Mouse (Mus musculus) lung, postnatal 14 days (tissue): ENCODE data around the gene Lcn6.
"Not testable (repeated sequence)": the region's sequence is repeated elsewhere in the genome, so short reads cannot be mapped to it uniquely, and the experiment has no call there.

Experiments
- DNase-seq: peaks from one replicate; pipeline ENCODE4 v3.0.0; 2021

The Lcn6 gene

DNA sequence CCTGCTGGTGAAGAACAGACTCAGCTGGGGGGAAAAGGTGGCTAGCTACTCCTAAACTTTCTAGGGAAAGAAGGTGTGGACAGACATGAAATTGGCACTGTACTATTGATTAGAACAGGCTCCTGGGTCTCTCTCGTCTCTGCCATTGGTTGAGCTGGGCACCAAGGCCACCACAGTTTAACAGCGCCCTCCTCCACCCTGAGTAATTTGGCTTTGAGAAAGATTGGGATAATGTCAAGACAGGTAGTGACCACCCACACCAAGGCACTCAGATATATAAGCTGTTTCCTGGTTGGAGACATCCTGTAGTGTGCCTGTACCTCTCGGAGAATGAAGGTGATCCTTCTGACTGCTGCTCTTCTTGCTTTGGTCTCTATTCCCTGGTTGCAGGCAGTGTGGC lies at the start of gene Lcn6:
Gene Lcn6 (plus strand): TSS at position 301 of the 400 bp plus-strand sequence.
- DNase-seq = no peak

DNA sequence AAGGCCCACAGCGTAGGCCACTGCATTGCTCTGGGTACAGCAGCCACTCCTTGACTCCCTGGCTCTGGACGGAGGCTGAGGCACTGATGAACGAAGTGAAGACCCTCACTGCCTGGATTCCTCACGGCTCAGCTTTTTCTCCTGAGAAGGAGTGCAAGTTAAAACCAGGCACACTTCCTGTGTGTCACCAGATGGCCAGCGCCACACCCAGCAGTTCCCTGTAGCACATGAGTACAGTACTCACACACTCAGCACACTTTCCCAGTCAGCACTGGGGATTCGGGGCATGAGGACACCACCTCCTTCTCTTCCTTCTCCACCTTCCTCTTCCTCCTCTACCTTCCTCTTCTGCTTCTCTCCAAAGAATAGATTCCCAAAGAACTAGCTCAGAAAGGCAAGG lies 48.8 kb upstream of the Lcn6 start, which contains the start of gene Fcna:
Gene Fcna (minus strand): TSS at position 220 of the 400 bp plus-strand sequence.
- no peak for DNase-seq

DNA sequence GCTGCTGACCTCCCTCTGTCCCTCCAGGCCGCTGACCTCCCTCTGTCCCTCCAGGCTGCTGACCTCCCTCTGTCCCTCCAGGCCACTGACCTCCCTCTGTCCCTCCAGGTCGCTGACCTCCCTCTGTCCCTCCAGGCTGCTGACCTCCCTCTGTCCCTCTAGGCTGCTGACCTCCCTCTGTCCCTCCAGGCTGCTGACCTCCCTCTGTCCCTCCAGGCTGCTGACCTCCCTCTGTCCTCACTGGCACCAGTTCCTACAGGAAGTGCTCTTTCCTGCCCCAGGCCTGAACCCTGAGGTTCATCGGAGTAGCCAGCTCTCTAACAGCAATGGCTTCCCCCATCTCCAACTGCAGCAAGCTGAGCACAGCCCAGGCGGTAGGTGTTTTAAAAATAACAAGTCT lies 47.8 kb upstream of the Lcn6 start:
- DNase-seq = no peak

DNA sequence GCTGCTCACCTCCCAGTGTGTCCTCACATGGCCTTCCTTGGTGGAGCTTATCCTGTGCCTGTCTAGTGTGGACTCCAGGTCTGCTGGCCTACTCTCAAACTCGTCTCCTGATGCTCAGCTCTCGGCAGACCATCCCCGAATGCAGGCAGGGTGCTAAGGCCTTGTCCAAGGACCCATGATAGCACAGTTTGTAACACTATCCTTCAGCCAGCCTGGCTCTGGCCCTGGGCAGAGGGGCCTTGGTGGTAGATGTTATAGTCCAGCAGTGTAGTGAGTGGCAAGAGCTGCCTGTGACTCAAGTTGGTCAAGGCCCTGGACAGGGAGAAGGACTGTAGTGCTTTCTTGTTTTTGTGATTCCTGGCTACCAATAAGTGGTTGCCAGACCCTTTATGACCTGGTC lies 43.0 kb upstream of the Lcn6 start:
- no peak for DNase-seq

DNA sequence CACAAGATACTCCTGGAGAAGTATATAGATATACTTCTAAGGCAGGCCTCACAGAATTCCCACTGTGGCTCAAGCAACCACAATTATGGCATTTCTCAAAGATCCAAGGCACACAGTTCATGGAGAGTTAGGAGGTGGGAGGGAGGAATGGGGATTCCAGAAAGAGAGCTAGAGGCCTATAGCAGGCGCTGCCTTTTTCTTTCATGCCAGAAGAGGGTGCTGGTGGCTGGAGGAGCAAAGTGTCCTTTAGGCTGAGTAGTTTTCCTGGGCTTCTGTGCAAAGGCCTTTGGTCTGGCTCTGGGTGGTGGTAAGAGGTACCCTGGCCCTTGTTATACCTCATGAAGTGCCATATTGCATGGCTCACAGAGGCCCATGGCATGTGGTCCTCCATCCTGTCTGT lies 42.5 kb upstream of the Lcn6 start:
- no peak for DNase-seq

DNA sequence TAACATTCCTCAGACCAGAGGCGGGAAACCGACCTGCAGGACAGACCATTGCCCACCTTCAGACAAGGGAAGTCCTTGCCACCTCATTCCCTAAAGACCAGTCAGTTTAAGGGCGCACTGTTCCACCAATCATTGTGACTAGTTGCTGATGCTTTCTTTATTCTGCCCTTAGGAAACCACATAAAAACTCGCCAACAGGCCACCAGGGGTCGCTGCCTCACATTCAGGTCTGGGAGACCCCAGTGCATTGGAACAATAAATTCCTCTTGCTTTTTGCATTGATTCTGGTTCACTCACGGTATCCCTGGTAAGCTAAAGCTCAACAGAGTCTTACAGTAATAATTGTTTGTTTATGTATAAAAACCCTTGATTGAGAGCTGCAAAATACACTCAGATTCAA lies 36.7 kb upstream of the Lcn6 start:
- peak; percentile 52 for DNase-seq

DNA sequence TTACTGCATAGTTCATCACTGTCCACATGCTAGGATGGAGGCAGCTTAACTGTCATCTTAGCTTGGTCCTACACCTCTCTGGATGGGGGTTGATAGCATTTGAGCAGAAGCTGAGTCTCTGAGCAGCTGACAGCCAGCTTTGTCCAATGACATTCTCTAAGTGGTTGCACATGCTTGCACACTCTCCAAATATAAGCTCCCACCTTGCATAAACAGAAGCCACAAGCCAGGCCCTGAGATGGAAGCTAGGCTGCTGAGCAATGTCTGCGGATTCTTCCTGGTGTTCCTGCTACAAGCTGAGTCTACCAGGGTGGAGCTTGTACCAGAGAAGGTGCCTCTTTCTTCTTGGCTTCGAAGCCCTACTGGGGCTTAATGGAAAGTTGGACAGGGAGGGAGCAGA lies 23.7 kb upstream of the Lcn6 start, which contains the start of gene Lcn8:
Gene Lcn8 (plus strand): TSS at position 219 of the 400 bp plus-strand sequence.
- no peak for DNase-seq

DNA sequence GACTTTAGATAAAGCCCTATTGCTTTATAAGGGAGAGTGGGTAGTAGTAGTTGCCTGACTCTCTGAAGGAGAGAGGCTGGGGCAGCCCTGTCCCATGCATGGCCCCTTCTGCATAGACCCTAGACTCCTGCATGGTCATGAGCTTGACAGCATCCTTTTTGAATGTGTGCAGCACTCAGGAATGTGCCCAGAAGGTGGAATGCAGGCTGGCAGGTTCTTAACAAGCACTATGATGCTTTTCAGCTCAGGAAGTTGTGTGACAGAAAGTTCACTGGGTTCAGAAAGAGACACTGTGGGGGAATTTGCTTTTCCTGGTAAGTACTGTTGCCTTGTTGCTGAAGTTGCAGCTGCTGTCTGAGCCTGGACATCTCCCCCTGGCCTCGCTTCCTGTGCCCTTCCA lies 22.1 kb upstream of the Lcn6 start:
- no peak for DNase-seq

DNA sequence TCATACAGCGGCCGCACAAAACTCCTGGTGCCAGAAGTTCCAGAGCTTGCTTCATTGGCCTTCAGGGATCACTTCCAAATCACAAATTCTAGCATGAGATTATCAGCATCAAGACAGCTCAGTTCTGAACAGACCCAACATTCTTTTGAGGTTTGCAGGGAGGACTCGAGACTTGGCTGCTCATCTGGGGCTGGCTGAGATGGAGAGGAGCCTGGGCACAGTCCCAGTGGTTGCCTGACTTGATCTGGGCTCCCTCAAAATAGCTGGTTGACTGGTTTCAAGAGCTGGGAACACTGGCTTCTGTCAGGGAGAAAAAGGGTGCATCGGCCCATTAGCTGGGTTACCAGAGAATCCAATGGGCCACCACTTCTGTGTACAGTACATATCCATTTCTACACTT lies 19.9 kb upstream of the Lcn6 start:
- DNase-seq = peak; percentile 31

DNA sequence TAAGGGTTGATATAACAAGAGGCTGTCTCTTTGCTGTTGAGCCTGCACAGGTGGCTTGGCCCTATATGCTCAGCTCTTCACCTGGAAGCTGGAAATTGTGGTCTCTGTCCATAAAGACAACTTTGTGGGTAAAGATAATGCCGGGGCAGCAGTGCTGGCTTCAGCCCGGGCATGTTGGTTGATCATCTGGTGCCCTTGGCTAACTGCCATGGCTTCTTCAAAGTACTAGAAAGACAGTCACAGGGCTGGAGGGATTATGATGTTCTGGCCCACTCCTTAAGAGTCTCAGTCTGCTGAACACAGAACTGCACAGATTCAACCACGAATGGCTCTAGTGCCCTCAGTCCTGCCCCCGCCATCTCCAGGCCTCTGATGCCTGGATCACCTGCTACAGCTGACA lies 19.3 kb upstream of the Lcn6 start:
- DNase-seq = no peak

DNA sequence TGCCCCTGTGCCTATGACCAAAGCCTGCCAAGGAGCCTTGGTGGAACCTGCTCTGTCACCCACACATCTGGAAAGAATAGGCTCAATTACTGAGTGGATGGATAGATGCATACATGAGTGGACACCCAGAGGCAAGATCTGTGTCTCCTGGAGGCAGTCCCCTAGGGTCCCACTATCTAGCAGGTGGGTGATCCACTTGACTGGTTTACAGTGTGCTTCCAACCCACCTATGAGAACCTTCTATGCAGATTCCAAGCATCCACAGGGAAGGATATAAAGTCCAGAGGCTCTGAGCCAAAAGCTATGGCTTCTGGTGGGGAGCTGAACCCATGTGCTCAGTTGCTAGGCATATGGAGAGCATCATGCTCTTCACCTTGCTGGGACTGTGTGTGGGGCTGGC lies 18.9 kb upstream of the Lcn6 start, which contains the start of gene Lcn5:
Gene Lcn5 (plus strand): TSS at position 301 of the 400 bp plus-strand sequence.
- DNase-seq = no peak

DNA sequence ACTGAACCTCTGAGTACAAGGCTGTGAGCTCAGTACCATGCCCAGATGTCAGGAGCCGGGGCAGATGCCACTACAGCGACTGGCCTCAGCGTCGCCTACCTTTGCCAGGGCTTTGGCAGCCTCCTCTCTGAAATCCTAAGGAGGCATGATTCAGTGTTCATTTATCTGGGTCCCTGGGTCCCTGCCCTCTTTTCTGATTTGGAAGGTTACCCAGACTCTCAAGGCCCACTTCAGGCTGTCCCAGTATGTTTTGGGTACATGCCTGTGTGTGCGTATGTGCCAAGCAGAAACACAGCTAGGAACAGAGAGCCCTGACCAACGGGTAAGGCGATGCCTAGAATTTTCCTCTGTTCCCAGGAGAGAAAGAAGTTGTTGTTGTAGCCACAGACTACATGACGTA lies 16.3 kb upstream of the Lcn6 start:
- DNase-seq = no peak

DNA sequence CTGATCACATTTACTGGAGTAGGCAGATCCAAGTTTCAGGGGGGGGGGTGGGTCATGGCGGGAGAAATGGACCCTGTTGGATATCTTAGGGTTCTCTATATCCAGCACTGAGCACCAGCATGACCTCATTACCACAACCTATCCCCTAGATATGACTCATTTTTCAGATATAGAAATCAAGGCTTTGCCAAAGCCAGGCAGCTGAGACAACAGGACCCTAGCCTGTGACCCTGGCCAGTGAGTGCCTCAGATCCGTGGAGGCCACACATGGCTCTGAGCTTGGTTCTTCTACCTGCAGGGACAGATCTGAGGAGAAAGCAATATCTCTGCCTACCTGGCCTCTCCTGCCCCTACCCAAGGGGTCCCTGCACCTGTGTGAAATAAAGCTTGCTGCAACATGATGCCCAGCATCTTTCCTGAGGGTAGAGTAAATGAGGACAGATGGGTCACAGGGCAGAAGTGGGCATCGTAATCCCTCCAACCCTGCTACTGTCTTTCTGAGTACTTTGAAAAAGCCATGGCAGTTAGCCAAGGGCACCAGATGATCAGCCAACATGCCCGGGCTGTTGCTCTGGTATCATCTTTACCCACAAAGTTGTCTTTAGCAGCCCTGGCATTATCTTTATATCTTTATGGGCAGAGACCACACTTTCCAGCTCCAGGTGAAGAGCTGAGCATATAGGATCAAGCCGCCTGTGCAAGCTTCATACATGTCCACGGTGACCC lies 15.2 kb upstream of the Lcn6 start:
- no peak for DNase-seq

DNA sequence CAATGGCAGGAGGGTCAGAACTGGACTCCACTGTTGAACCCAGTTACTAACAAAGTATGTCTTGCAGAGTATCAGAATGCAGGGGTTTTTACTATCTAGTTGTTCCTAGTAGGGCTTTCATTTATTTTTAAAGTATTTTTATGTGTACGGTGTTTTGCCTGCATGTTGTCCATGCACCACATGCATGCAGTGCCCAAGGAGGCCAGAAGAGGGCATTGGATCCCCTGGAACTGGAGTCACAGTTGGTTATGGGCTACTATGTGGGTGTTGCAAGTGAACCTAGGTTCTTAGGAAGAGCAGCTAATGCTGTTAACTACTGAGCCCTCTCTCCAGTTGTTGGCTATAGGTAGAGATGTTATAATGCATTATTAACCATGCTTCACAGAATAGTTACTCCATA lies 13.1 kb upstream of the Lcn6 start:
- peak; percentile 59 for DNase-seq

DNA sequence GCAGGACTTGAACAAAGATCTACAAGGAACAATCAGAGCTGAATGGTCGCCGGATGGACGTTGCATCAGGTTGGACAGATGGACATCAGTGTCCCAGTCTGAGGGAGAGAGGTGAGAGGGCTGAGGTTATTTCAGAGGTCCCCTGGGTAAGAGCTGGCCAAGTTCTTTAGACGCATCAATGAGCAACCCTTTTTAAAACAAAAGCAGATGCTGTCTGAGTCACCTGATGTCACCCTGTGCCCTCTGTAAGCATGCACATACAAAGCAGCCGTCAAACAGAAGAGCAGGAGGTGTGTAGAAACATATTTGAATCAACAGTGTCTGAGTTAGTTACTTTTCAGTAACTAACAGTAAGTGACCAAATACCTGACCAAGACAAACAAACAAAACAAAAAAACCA lies 12.5 kb upstream of the Lcn6 start:
- DNase-seq = no peak

DNA sequence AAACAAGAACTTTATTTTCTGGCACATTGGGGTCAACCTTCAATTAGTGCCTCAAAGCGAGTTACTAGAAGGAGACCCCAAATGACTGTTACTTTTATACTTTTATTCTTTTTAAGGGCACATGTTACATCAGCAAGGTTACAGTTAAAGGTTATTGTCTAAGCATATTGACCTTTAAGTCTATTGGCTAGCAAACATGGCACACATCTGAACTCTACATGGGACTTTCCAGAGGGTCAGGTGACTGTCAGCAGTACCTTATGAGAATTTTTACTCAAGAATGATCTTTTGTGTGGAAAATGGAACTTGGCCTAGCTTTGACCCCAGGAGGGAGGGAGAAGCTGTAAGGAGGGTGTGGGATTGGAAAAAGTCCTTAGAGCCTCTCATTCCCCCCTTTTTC lies 10.1 kb upstream of the Lcn6 start:
- no peak for DNase-seq

DNA sequence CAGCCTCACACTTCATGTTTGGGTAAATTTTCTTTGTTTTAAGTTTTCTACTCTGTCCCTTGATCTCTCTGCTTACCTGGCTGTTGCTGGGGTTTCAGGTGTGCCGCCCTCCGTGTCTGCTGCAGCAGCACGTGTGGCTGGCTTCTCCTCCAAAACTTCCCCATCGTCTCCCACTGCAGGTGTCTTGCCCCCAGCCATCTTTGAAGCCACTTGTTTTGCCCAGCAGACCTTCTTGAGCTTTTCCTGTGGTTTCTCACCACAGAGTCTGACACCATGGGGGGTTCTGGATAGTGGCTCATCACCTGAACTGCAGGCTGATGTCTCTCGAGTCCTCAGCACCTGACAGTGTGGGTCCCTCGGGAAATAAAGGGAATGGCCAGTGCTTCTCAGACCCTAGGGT lies 3.0 kb downstream of the Lcn6 start:
- DNase-seq = no peak

DNA sequence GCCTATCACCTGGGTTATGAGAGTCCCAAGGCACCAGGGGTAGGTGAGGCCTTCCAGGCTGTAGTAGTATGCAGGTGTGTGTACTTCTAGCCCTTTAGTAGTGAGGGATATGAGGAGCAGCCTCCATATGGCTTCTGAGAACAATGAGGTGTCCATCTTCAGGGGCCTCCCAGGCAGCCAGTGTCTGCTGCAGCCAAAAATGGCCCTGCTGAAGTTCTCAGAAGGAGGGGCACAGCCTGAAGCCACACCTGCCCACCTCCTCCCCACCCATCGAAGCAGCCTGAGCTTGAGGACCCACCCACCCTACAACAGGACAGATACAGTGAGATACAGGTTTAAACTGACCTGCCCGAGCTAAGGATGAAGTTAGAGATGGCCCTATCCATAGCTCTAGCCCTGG lies 5.8 kb downstream of the Lcn6 start, which contains the start of gene Lcn10:
Gene Lcn10 (plus strand): TSS at position 301 of the 400 bp plus-strand sequence.
- no peak for DNase-seq

DNA sequence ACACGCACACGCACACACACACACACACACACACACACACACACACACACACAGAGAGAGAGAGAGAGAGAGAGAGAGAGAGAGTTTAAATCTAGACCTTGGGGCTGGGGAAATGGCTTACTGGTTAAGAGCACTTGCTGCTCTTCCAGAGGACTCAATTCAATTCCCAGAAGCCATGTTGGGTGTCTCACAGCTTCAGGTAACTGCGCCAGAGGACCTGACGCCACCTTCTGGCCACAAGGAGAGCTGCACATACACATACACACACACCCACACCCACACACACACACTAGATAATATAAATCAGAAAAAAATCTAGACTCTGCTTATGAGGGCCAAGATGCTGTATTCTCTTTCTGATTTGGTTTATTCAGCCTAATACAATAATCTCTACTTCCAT lies 10.4 kb downstream of the Lcn6 start:
- no peak for DNase-seq

DNA sequence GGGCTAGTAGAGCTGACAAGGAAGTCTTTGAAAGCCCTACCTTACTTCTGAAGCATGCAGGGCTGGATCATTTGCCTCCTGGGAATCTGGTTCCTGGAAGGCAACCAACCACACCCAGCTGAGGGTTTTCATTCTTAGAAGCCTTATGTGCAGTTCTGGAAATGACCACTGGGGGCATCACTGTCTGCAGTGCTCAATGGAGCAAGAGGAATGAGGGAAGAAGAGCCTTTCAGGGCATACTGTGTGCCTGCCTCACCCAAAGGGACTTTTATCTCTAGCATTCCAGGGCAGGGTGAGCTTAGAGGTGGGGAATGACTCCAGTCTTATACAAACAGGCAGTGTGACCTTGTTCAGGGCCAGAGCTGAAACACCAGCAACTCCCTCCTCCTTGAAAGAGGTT lies 18.0 kb downstream of the Lcn6 start:
- DNase-seq = peak; percentile 77

DNA sequence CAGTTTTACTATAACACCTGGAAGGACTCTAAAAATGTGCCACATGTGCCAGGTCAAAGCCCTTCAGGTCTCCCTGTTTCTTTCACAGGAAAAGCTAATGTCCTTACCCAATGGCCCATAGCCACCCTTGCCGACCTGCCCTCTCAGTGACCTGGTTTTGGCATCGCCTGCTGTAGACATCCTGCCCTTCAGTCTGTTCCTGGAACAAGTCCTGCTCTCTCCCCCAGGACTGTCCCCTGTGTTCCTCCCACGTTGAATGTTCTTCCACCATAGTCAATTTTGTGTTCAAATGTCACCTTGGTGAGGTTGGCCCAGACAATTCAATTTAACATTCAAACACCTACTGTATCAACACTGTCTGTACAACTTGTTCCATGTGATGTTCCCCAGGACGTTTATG lies 20.4 kb downstream of the Lcn6 start:
- no peak for DNase-seq

DNA sequence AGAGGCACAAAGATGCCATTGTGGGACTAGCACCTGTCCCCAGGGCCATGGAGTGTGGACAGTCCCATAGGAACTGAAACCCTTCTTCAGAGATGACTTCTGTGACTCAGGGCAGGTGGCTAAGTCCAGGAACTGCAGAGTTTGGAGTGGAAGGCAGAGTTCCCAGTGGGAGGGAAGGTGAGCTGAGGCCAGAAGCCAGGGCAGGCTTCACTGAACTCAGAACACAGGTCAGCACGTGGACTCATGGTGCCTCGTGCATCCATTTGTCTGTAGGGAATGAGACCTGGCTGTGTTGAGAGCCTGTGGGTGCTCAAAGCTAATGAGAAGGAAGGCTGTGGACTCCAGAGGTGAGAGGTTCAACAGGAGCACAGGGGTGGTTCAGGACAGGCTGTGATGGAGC lies 22.1 kb downstream of the Lcn6 start:
- DNase-seq = no peak

DNA sequence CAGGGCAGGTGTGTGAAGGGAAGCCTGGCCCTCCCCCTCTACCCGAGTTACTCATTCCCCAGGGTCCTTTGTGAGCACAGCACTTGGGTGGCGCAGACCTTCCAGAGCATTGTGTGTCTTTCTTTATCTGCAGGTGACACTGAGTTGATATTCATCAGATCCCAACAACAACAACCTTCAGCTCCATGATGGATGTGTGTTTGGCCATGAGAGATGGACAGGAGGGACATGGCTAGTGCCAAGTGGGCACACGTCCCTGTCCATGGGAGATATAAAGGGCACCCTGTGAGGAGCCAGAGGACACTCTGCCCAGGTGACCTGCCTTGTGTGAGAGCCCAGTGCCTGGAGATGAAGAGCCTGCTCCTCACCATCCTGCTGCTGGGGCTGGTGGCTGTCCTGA lies 23.2 kb downstream of the Lcn6 start, which contains the start of gene Obp2a:
Gene Obp2a (plus strand): TSS at position 301 of the 400 bp plus-strand sequence.
- not testable (repeated sequence) for DNase-seq

DNA sequence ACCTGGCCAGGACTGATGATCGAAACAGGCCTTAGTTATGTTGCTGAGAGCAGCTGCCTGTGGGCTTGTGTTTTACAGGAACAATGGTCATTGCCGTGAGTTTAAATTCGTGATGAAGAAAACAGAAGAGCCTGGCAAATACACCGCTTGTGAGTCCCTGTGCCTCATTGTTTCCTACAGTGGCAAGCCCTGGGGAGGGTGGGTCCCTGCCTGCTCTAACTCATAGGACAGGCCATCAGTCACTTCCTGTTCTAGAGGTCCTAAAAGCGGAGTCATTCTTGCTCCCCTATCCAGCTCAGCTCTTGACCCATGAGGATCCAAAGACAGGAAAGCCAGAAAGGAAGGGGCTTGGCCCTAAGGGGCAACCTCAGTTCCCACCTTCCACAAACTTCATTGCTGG lies 24.4 kb downstream of the Lcn6 start:
- no peak for DNase-seq

DNA sequence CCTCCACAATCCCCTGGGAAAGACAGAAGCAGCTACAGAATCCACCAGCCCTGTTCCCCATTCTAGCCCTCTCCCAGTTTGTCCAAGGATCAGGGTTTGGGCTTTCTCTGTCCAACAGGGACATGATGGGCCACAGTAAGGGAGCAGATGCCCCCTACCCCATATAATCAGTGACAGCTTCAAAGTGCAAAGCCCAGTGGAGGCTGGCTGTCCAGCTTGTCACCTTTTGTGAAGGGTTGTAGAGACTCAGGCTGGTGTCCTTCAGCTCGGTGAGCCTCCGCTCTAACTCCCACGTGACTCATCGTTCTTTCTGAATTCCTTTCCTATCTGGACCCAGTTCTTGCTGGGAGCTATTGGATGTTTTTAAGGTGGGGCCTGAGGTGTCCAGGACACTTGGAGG lies 27.1 kb downstream of the Lcn6 start:
- no peak for DNase-seq
